Mouse (Mus musculus) small intestine, adult 2 months (tissue): ENCODE measurements around the gene Dync1i1. TPM values are rescaled to one million over a fixed set of nuclear protein-coding genes. Genes with fewer than 3 reads are reported as not detected.

Experiments
- H3K27ac ChIP-seq: fragments of 200-500 bp; 2 replicates; pipeline ENCODE4 v1.5.1; 2012; ENCODE audit warnings: low read depth, low read length, control low read depth, inconsistent platforms; ENCODE audit not compliant: insufficient read depth
- H3K27me3 ChIP-seq: fragments of 200-500 bp; 2 replicates; pipeline ENCODE4 v1.6.1; 2012; ENCODE audit warnings: mild to moderate bottlenecking, moderate library complexity, low read length, inconsistent platforms; ENCODE audit not compliant: control insufficient read depth, insufficient read depth
- H3K36me3 ChIP-seq: fragments of 200-500 bp; 2 replicates; pipeline ENCODE4 v1.6.1; 2012; ENCODE audit warnings: mild to moderate bottlenecking, low read length, control low read depth, inconsistent platforms; ENCODE audit not compliant: control insufficient read depth, insufficient read depth
- H3K4me1 ChIP-seq: fragments of 200-500 bp; 2 replicates; pipeline ENCODE4 v1.6.1; 2012; ENCODE audit warnings: low read length, inconsistent platforms, mixed read lengths; ENCODE audit not compliant: control insufficient read depth, insufficient read depth, insufficient read length
- H3K4me3 ChIP-seq: fragments of 200-500 bp; 2 replicates; pipeline ENCODE4 v1.5.1; 2012; ENCODE audit warnings: low read depth, mild to moderate bottlenecking, control low read depth, inconsistent platforms, low read length, moderate library complexity
- CTCF ChIP-seq: fragments of 200-500 bp; IDR thresholded peaks from 2 replicates; pipeline ENCODE4 v1.5.1; 2012; ENCODE audit warnings: low read depth, mild to moderate bottlenecking, control low read depth, inconsistent platforms, low read length, moderate library complexity, mixed read lengths; ENCODE audit not compliant: insufficient replicate concordance, insufficient read length; ENCODE audit errors: extremely low read depth
- POLR2A ChIP-seq: fragments of 200-500 bp; IDR thresholded peaks from 2 replicates; pipeline ENCODE4 v1.6.1; 2012; ENCODE audit warnings: low read depth, mild to moderate bottlenecking, control low read depth, inconsistent platforms, low read length, moderate library complexity
- WGBS: fragments of 180-500 bp; shearing (Covaris S2); methylation state at CpG from one replicate; pipeline ENCODE4 v1.1.7; 2018; 5-methylcytosine and 5-hydroxymethylcytosine counted together
- polyA plus RNA-seq: library from polyadenylated mRNA; depleted of rRNA; stranded (reverse); fragments of >200 nt; gene quantifications from 2 replicates; pipeline ENCODE4 v1.2.3, GENCODE M21; 2012

Dync1i1 gene
- polyA plus RNA-seq, 1 experiment = 0.25 TPM

- TF ChIP-seq POLR2A (no peak), CTCF (no peak)
- Histone ChIP-seq H3K36me3 (no peaks in the 10 kb centered on the region), H3K4me3 (no peak overlapping the region), H3K27me3 (no peaks in the 10 kb centered on the region), H3K27ac (peak overlapping the region; percentile 57; the same call in 1 of the 2 replicates), H3K4me1 (peaks cover 7% of the 10 kb centered on the region; the same call in 1 of the 2 replicates)
- WGBS = 27% methylated on average over 25 of the region's 25 CpGs
Measured at GRCm38 (mm10) chr6:5991817-5992755, 266.6 kb downstream of the Dync1i1 start.

DNA sequence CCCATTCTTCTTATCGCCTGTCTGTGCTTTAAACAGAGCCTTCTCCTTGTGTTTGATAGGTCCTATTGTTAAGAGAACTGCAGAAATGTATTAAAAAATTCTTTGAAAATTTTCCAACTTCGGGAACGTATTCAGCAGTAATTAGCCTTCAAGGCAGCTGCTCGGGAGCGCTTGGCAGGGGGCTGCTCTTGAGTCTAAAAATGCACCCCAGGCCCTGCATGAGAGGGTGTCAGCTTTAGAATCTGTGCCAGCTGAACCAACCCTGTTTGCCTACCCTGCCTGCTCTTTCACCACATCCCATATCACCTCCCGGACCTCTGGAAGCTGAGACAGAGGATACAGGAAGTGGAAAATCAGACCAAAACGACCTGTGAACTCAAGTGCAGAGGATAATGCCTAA is 267.6 kb downstream of the Dync1i1 start:
- Histone ChIP-seq H3K27ac (peak overlapping the region; percentile 70), H3K4me1 (peaks cover 7% of the 10 kb centered on the region; the same call in 1 of the 2 replicates), H3K4me3 (peak overlapping the region; percentile 19; the same call in 1 of the 2 replicates), H3K36me3 (no peaks in the 10 kb centered on the region), H3K27me3 (no peaks in the 10 kb centered on the region)
- no peak for TF ChIP-seq POLR2A
- WGBS = 17% methylated on average over 7 of the region's 7 CpGs

GRCm38 (mm10) chr6:5997535-5997934 is 272.1 kb downstream of the Dync1i1 start:
- no peaks in the 10 kb centered on the region for H3K36me3 ChIP-seq
- TF ChIP-seq CTCF (no peak), POLR2A (no peak)
- whole genome bisulfite sequencing = 62% methylated on average over 6 of the region's 6 CpGs
- H3K4me1 ChIP-seq = peaks cover 2% of the 10 kb centered on the region; the same call in 1 of the 2 replicates
- no peak overlapping the region for H3K27ac ChIP-seq
- H3K4me3 ChIP-seq = no peak overlapping the region
- no peaks in the 10 kb centered on the region for H3K27me3 ChIP-seq

DNA sequence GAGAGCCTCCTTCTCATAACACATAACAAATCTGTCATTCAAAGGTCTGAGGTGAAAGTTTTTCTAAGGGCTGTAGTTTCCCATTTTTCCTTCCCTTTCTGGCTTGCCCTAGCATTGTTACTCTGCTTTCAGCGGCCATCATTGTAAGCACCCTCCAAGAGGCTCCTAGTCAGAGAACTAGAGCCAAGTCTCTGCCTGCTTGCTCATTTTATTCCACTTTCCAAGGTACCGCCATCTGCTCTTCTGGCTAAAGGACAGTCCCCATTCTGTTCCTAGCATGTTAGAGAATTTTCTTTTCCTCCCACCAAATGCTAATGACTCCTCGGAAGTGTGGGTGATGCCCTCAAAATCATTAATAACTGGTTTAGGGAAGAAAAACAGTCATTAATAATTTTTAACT is 276.6 kb downstream of the Dync1i1 start:
- peaks cover 5% of the 10 kb centered on the region; the same call in 1 of the 2 replicates for H3K4me1 ChIP-seq

GRCm38 (mm10) chr6:6004756-6005485 is 279.5 kb downstream of the Dync1i1 start:
- H3K27ac ChIP-seq = peak overlapping the region; percentile 52; the same call in 1 of the 2 replicates
- H3K27me3 ChIP-seq = no peaks in the 10 kb centered on the region; the same call in 1 of the 2 replicates
- H3K36me3 ChIP-seq = no peaks in the 10 kb centered on the region
- peak overlapping the region; percentile 3; the same call in 1 of the 2 replicates for H3K4me3 ChIP-seq
- TF ChIP-seq POLR2A = no peak
- TF ChIP-seq CTCF = no peak
- peaks cover 5% of the 10 kb centered on the region; the same call in 1 of the 2 replicates for H3K4me1 ChIP-seq
- WGBS = 30% methylated on average over 12 of the region's 12 CpGs

More for the DNA sequence above, 276.6 kb downstream of the Dync1i1 start:
- WGBS = 81% methylated on average over 3 of the region's 3 CpGs
- Histone ChIP-seq H3K27me3 (no peaks in the 10 kb centered on the region; the same call in 1 of the 2 replicates), H3K27ac (no peak overlapping the region), H3K4me3 (no peak overlapping the region), H3K36me3 (no peaks in the 10 kb centered on the region)
- TF ChIP-seq POLR2A (no peak), CTCF (no peak)

GRCm38 (mm10) chr6:6005762-6006431 is 280.5 kb downstream of the Dync1i1 start:
- TF ChIP-seq CTCF (peak; percentile 69; the same call in 1 of the 2 replicates), POLR2A (no peak)
- H3K4me3 ChIP-seq = peak overlapping the region; percentile 89

More at GRCm38 (mm10) chr6:6005762-6006431, 280.5 kb downstream of the Dync1i1 start:
- 5% methylated on average over 42 of the region's 42 CpGs for WGBS
- peaks cover 5% of the 10 kb centered on the region; the same call in 1 of the 2 replicates for H3K4me1 ChIP-seq
- H3K27ac ChIP-seq = no peak overlapping the region
- H3K27me3 ChIP-seq = no peaks in the 10 kb centered on the region; the same call in 1 of the 2 replicates
- H3K36me3 ChIP-seq = no peaks in the 10 kb centered on the region
